Mouse (Mus musculus): ENCODE measurements around the gene Soat1. TPM values are rescaled to one million over a fixed set of nuclear protein-coding genes. Genes with fewer than 3 reads are reported as not detected.
A peak's percentile ranks its signal among the peaks of the same experiment; 100 is the strongest.

Gene Soat1
- polyA plus RNA-seq, 1 experiment, result 26.0 TPM

GRCm38 (mm10) chr1:156437016-156437708 lies 37.0 kb downstream of the Soat1 start:
- Histone ChIP-seq H3K4me1 (ENCODE audit: control insufficient read depth, insufficient read depth, insufficient read length) (peaks cover 10% of the 10 kb centered on the region), H3K27ac (ENCODE audit: insufficient read depth, low read length) (peak overlapping the region; percentile 79), H3K36me3 (ENCODE audit: control insufficient read depth, insufficient read depth, low read length) (peaks cover 13% of the 10 kb centered on the region), H3K4me3 (ENCODE audit: extremely low read depth, insufficient read depth, insufficient read length) (no peak overlapping the region), H3K27me3 (ENCODE audit: control insufficient read depth, insufficient read depth, low read length) (no peaks in the 10 kb centered on the region)
- 68% methylated on average over 8 of the region's 8 CpGs for WGBS
- peak; percentile 54 to 68 for DNase-seq (ENCODE audit: low read depth in 1 of 2, low spot score in 2 of 2)
- TF ChIP-seq CTCF (IDR thresholded peaks at IDR 0.05; ENCODE audit: extremely low read depth, insufficient read depth, insufficient read length, insufficient replicate concordance), result no peak
- TF ChIP-seq POLR2A (IDR thresholded peaks at IDR 0.05; ENCODE audit: low read depth, low read length), result no peak

DNA sequence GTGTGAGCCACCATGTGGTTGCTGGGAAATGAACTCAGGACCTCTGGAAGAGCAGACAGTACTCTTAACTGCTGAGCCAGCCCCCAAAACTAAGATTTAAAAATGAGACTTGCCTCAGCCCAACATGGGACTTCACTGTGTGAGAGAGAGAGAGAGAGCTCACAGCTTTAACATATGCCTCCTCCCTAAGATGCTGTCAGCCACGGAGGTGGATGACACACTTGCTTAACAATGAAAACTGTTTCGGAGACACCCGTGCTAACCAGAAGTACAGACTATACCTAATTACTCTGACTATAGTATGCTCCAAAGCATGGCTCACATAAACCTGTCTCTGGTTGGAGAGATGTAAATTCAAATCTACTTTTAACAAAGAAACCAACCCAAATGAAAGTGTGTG lies 40.6 kb downstream of the Soat1 start:
- peaks cover 9% of the 10 kb centered on the region for H3K4me1 ChIP-seq (ENCODE audit: control insufficient read depth, insufficient read depth, insufficient read length)
- no peak overlapping the region for H3K4me3 ChIP-seq (ENCODE audit: extremely low read depth, insufficient read depth, insufficient read length)
- no peaks in the 10 kb centered on the region for H3K27me3 ChIP-seq (ENCODE audit: control insufficient read depth, insufficient read depth, low read length)
- no peak overlapping the region for H3K27ac ChIP-seq (ENCODE audit: insufficient read depth, low read length)
- 92% methylated on average over 3 of the region's 3 CpGs for WGBS
- no peak for DNase-seq (ENCODE audit: low read depth in 1 of 2, low spot score in 2 of 2)
- H3K36me3 ChIP-seq (ENCODE audit: control insufficient read depth, insufficient read depth, low read length), result peaks cover 19% of the 10 kb centered on the region
- TF ChIP-seq POLR2A (IDR thresholded peaks at IDR 0.05; ENCODE audit: low read depth, low read length) (no peak), CTCF (IDR thresholded peaks at IDR 0.05; ENCODE audit: extremely low read depth, insufficient read depth, insufficient read length, insufficient replicate concordance) (no peak)

DNA sequence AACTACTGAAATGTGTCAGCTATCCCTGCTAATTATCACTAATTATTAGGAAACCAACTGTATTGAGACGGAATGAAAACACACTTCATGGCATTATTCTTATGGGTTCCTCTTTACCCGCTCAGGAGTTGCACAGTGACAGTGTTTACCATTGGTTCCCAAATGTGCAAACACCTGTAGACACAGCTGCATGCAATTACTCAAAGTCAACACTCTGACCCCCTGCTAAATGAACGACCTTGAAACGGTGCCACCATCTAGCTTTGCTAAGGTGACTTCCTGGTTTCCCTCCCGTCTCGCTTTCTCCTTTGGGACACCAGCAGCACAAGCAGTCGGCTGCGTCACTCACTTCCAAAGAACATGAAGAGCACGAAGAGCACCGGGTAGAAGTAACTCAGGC lies 41.6 kb downstream of the Soat1 start:
- no peak overlapping the region for H3K4me3 ChIP-seq (ENCODE audit: extremely low read depth, insufficient read depth, insufficient read length)
- no peak overlapping the region for H3K27ac ChIP-seq (ENCODE audit: insufficient read depth, low read length)
- TF ChIP-seq POLR2A (IDR thresholded peaks at IDR 0.05; ENCODE audit: low read depth, low read length), result no peak
- TF ChIP-seq CTCF (IDR thresholded peaks at IDR 0.05; ENCODE audit: extremely low read depth, insufficient read depth, insufficient read length, insufficient replicate concordance), result no peak
- H3K36me3 ChIP-seq (ENCODE audit: control insufficient read depth, insufficient read depth, low read length), result peaks cover 19% of the 10 kb centered on the region
- no peaks in the 10 kb centered on the region for H3K27me3 ChIP-seq (ENCODE audit: control insufficient read depth, insufficient read depth, low read length)
- H3K4me1 ChIP-seq (ENCODE audit: control insufficient read depth, insufficient read depth, insufficient read length), result peaks cover 5% of the 10 kb centered on the region
- 90% methylated on average over 10 of the region's 10 CpGs for WGBS
- no peak for DNase-seq (ENCODE audit: low read depth in 1 of 2, low spot score in 2 of 2)

GRCm38 (mm10) chr1:156428434-156428833 lies 45.7 kb downstream of the Soat1 start:
- Histone ChIP-seq H3K4me1 (ENCODE audit: control insufficient read depth, insufficient read depth, insufficient read length) (no peaks in the 10 kb centered on the region), H3K27ac (ENCODE audit: insufficient read depth, low read length) (no peak overlapping the region), H3K27me3 (ENCODE audit: control insufficient read depth, insufficient read depth, low read length) (no peaks in the 10 kb centered on the region), H3K36me3 (ENCODE audit: control insufficient read depth, insufficient read depth, low read length) (peaks cover 19% of the 10 kb centered on the region), H3K4me3 (ENCODE audit: extremely low read depth, insufficient read depth, insufficient read length) (no peak overlapping the region)
- 78% methylated on average over 6 of the region's 6 CpGs for WGBS
- no peak for DNase-seq (ENCODE audit: low read depth in 1 of 2, low spot score in 2 of 2)
- TF ChIP-seq POLR2A (IDR thresholded peaks at IDR 0.05; ENCODE audit: low read depth, low read length) (no peak), CTCF (IDR thresholded peaks at IDR 0.05; ENCODE audit: extremely low read depth, insufficient read depth, insufficient read length, insufficient replicate concordance) (no peak)

- no peaks in the 10 kb centered on the region for H3K4me1 ChIP-seq (ENCODE audit: control insufficient read depth, insufficient read depth, insufficient read length)
- no peak overlapping the region for H3K4me3 ChIP-seq (ENCODE audit: extremely low read depth, insufficient read depth, insufficient read length)
- TF ChIP-seq POLR2A (IDR thresholded peaks at IDR 0.05; ENCODE audit: low read depth, low read length) (no peak), CTCF (IDR thresholded peaks at IDR 0.05; ENCODE audit: extremely low read depth, insufficient read depth, insufficient read length, insufficient replicate concordance) (no peak)
- H3K27ac ChIP-seq (ENCODE audit: insufficient read depth, low read length), result no peak overlapping the region
- no peak for DNase-seq (ENCODE audit: low read depth in 1 of 2, low spot score in 2 of 2)
- WGBS, result 91% methylated on average over 4 of the region's 4 CpGs
- H3K36me3 ChIP-seq (ENCODE audit: control insufficient read depth, insufficient read depth, low read length), result peaks cover 2% of the 10 kb centered on the region
- no peaks in the 10 kb centered on the region for H3K27me3 ChIP-seq (ENCODE audit: control insufficient read depth, insufficient read depth, low read length)
Observed at GRCm38 (mm10) chr1:156425746-156426145, 48.4 kb downstream of the Soat1 start.

DNA sequence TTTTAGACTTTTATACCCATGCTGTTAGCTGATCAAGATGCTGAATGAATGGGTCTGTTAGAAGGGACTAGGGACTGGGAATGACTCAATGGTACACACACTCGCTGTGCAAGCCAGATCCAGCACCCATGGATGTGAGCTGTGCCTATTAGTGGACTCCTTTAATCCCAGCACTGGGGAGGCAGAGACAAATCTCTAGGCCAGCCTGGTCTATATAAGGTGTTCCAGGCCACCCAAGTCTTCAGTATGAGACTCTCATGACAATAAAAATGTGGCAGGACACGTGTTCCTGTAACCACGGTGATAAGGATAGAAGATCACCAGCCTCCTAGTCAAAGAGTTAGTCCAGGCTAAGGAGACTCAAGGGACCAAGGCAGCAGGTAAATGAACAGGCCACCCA lies 50.1 kb downstream of the Soat1 start:
- H3K4me3 ChIP-seq (ENCODE audit: extremely low read depth, insufficient read depth, insufficient read length), result no peak overlapping the region
- DNase-seq (ENCODE audit: low read depth in 1 of 2, low spot score in 2 of 2), result no peak
- WGBS, result 89% methylated on average over 3 of the region's 3 CpGs
- peaks cover 2% of the 10 kb centered on the region; the same call in 1 of the 2 replicates for H3K27me3 ChIP-seq (ENCODE audit: control insufficient read depth, insufficient read depth, low read length)
- no peak for TF ChIP-seq POLR2A (IDR thresholded peaks at IDR 0.05; ENCODE audit: low read depth, low read length)
- TF ChIP-seq CTCF (IDR thresholded peaks at IDR 0.05; ENCODE audit: extremely low read depth, insufficient read depth, insufficient read length, insufficient replicate concordance), result no peak
- H3K4me1 ChIP-seq (ENCODE audit: control insufficient read depth, insufficient read depth, insufficient read length), result no peaks in the 10 kb centered on the region
- no peaks in the 10 kb centered on the region; the same call in 1 of the 2 replicates for H3K36me3 ChIP-seq (ENCODE audit: control insufficient read depth, insufficient read depth, low read length)
- H3K27ac ChIP-seq (ENCODE audit: insufficient read depth, low read length), result no peak overlapping the region

DNA sequence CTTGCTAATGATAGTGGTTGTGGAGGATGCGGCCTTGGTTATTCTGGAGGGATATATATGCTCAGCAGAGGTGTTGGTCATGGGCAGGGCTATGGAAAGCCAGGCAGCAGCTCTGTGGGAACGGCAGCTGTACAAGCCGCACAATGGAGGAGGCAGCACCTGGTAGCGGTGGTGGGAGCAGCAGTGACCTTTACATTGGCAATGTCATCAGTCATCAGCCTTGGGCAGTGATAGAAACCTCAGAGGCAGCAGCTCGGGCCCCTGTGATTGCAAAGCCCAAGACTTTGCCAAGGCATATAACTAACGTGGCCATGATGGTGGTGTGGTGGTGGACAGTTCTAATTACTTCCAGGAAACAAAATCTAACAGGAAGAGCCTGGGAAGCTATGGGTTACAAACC lies 50.6 kb downstream of the Soat1 start:
- H3K36me3 ChIP-seq (ENCODE audit: control insufficient read depth, insufficient read depth, low read length), result no peaks in the 10 kb centered on the region; the same call in 1 of the 2 replicates
- H3K27me3 ChIP-seq (ENCODE audit: control insufficient read depth, insufficient read depth, low read length), result peaks cover 2% of the 10 kb centered on the region; the same call in 1 of the 2 replicates
- 91% methylated on average over 6 of the region's 6 CpGs for WGBS
- H3K4me1 ChIP-seq (ENCODE audit: control insufficient read depth, insufficient read depth, insufficient read length), result no peaks in the 10 kb centered on the region
- TF ChIP-seq POLR2A (IDR thresholded peaks at IDR 0.05; ENCODE audit: low read depth, low read length) (no peak), CTCF (IDR thresholded peaks at IDR 0.05; ENCODE audit: extremely low read depth, insufficient read depth, insufficient read length, insufficient replicate concordance) (no peak)
- H3K4me3 ChIP-seq (ENCODE audit: extremely low read depth, insufficient read depth, insufficient read length), result no peak overlapping the region
- H3K27ac ChIP-seq (ENCODE audit: insufficient read depth, low read length), result no peak overlapping the region
- no peak for DNase-seq (ENCODE audit: low read depth in 1 of 2, low spot score in 2 of 2)

Measured in spleen, adult 2 months (tissue).